Comparison of ENCODE assay signal across 7 mouse cellular contexts in genomic region chr4:155490456-155490855, GRCm38 (mm10). TPM values are rescaled to one million over a fixed set of nuclear protein-coding genes. Genes with fewer than 3 reads are reported as not detected.
DNase-seq lines count a peak whose midpoint lies in the region; ATAC-seq and TF ChIP-seq lines count a peak whose summit lies in the region.

No protein-coding gene starts in this region.

- H3K9ac ChIP-seq in neural tube, embryonic 11.5 days (ENCODE audit: low read length), result peak overlapping the region; percentile 98
- peak overlapping the region; percentile 99 for H3K9ac ChIP-seq in forebrain, embryonic 15.5 days (replicated peaks)
- no peak overlapping the region; the same call in 1 of the 2 replicates for H3K9ac ChIP-seq in liver, embryonic 14.5 days (replicated peaks)
- H3K9ac ChIP-seq in neural tube, embryonic 15.5 days (replicated peaks), result peak overlapping the region; percentile 100

- no peaks in the 10 kb centered on the region for H3K27me3 ChIP-seq in neural tube, embryonic 11.5 days (ENCODE audit: control insufficient read depth, insufficient read depth, low read length)
- H3K27me3 ChIP-seq in forebrain, embryonic 15.5 days, result no peaks in the 10 kb centered on the region
- no peaks in the 10 kb centered on the region for H3K27me3 ChIP-seq in liver, embryonic 14.5 days (ENCODE audit: control insufficient read depth, insufficient read depth, low read length)
- H3K27me3 ChIP-seq in neural tube, embryonic 15.5 days (replicated peaks), result no peaks in the 10 kb centered on the region

- H3K27ac ChIP-seq in neural tube, embryonic 11.5 days (ENCODE audit: low read depth, low read length), result no peak overlapping the region
- H3K27ac ChIP-seq in forebrain, embryonic 15.5 days (replicated peaks), result peak overlapping the region; percentile 95; the same call in 1 of the 2 replicates
- no peak overlapping the region; the same call in 1 of the 2 replicates for H3K27ac ChIP-seq in liver, embryonic 14.5 days
- peak overlapping the region; percentile 95 for H3K27ac ChIP-seq in neural tube, embryonic 15.5 days (replicated peaks)

- no peak for TF ChIP-seq CTCF in liver, embryonic 14.5 days (IDR thresholded peaks at IDR 0.05; ENCODE audit: low read depth)

- 34% methylated on average over 5 of the region's 5 CpGs for WGBS in neural tube, embryonic 11.5 days
- 15% methylated on average over 5 of the region's 5 CpGs for WGBS in forebrain, embryonic 15.5 days
- WGBS in liver, embryonic 14.5 days (ENCODE audit: insufficient replicate concordance), result 22% methylated on average over 5 of the region's 5 CpGs
- 17% methylated on average over 5 of the region's 5 CpGs for WGBS in neural tube, embryonic 15.5 days

- H3K36me3 ChIP-seq in neural tube, embryonic 11.5 days (ENCODE audit: control insufficient read depth, insufficient read depth, low read length), result no peaks in the 10 kb centered on the region
- H3K36me3 ChIP-seq in forebrain, embryonic 15.5 days, result no peaks in the 10 kb centered on the region
- no peaks in the 10 kb centered on the region for H3K36me3 ChIP-seq in liver, embryonic 14.5 days (replicated peaks; ENCODE audit: control insufficient read depth, insufficient read depth, low read depth)
- no peaks in the 10 kb centered on the region for H3K36me3 ChIP-seq in neural tube, embryonic 15.5 days

- ATAC-seq in neural tube, embryonic 11.5 days (ENCODE audit: insufficient read depth, low FRiP score, low TSS enrichment), result no peak
- 0 out of 2 replicates have a peak, but pooled peaks have one; percentile 0 for ATAC-seq in forebrain, embryonic 15.5 days (replicated peaks)
- ATAC-seq in liver, embryonic 14.5 days (ENCODE audit: insufficient read depth), result no peak
- ATAC-seq in neural tube, embryonic 15.5 days (ENCODE audit: low FRiP score), result no peak

- H3K4me1 ChIP-seq in neural tube, embryonic 11.5 days (ENCODE audit: control insufficient read depth, insufficient read depth, low read length), result peaks cover 14% of the 10 kb centered on the region
- H3K4me1 ChIP-seq in forebrain, embryonic 15.5 days, result peaks cover 48% of the 10 kb centered on the region
- peaks cover 42 to 55% of the 10 kb centered on the region in 2 experiments for H3K4me1 ChIP-seq in liver, embryonic 14.5 days (replicated peaks; ENCODE audit: control insufficient read depth in 2 of 2, insufficient read depth in 2 of 2, low read length in 1 of 2)
- H3K4me1 ChIP-seq in neural tube, embryonic 15.5 days, result peaks cover 54% of the 10 kb centered on the region

- DNase-seq in neural tube, embryonic 11.5 days (ENCODE audit: low spot score), result no peak
- no peak for DNase-seq in neural tube, embryonic 10.5 days (ENCODE audit: extremely low spot score, low spot score)
- no peak for DNase-seq in liver, embryonic 14.5 days (ENCODE audit: low read depth in 3 of 3, low spot score in 3 of 3)
- no peak for DNase-seq in cerebellum, adult 11 months
- no peak for DNase-seq in urinary bladder, postnatal 25 days (ENCODE audit: low spot score)

- TF ChIP-seq EP300 in liver, embryonic 14.5 days (IDR thresholded peaks at IDR 0.05; ENCODE audit: low read depth), result no peak

- H3K4me3 ChIP-seq in neural tube, embryonic 11.5 days (ENCODE audit: low read depth, low read length), result peak overlapping the region; percentile 100
- peak overlapping the region; percentile 98 for H3K4me3 ChIP-seq in forebrain, embryonic 15.5 days
- H3K4me3 ChIP-seq in liver, embryonic 14.5 days (ENCODE audit: insufficient read depth in 1 of 2, low read depth in 2 of 2, low read length in 2 of 2), result peak overlapping the region; percentile 61 to 92
- H3K4me3 ChIP-seq in neural tube, embryonic 15.5 days (replicated peaks), result peak overlapping the region; percentile 97

- no peaks in the 10 kb centered on the region for H3K9me3 ChIP-seq in neural tube, embryonic 11.5 days (ENCODE audit: control insufficient read depth, low read length)
- no peaks in the 10 kb centered on the region for H3K9me3 ChIP-seq in forebrain, embryonic 15.5 days
- H3K9me3 ChIP-seq in liver, embryonic 14.5 days (ENCODE audit: control insufficient read depth, low read length), result no peaks in the 10 kb centered on the region
- H3K9me3 ChIP-seq in neural tube, embryonic 15.5 days (replicated peaks), result no peaks in the 10 kb centered on the region

- H3K4me2 ChIP-seq in neural tube, embryonic 11.5 days (ENCODE audit: low read depth), result peak overlapping the region; percentile 74
- peak overlapping the region; percentile 55 for H3K4me2 ChIP-seq in forebrain, embryonic 15.5 days (replicated peaks)
- peak overlapping the region; percentile 98 for H3K4me2 ChIP-seq in liver, embryonic 14.5 days (ENCODE audit: low read depth)
- peak overlapping the region; percentile 71 for H3K4me2 ChIP-seq in neural tube, embryonic 15.5 days

RNA-seq across cellular contexts. Expression of gene Gnb1, which starts 0.7 kb away (rescaled TPM):
- 778 and 796 TPM in 2 replicates for polyA plus RNA-seq in neural tube, embryonic 11.5 days (2014; fragmentation: Nextera tagmentation; extraction: Ambion mirVana)
- polyA plus RNA-seq in forebrain, embryonic 15.5 days (2015; fragmentation: Nextera tagmentation; extraction: Ambion mirVana), result 1,112 and 1,114 TPM in 2 replicates
- polyA plus RNA-seq in liver, embryonic 14.5 days (2012; rRNA removed), result 92.8 and 127 TPM in 2 replicates
- 98.7 and 108 TPM in 2 replicates for polyA plus RNA-seq in liver, embryonic 14.5 days (2014; fragmentation: Nextera tagmentation; extraction: Ambion mirVana)
- 910 and 1,003 TPM in 2 replicates for polyA plus RNA-seq in neural tube, embryonic 15.5 days (2015; fragmentation: Nextera tagmentation; extraction: Ambion mirVana)

RNA-seq across cellular contexts. Expression of gene Tmem52, which starts 21.5 kb away (rescaled TPM):
- not detected in 2 replicates for polyA plus RNA-seq in neural tube, embryonic 11.5 days (2014; fragmentation: Nextera tagmentation; extraction: Ambion mirVana)
- polyA plus RNA-seq in forebrain, embryonic 15.5 days (2015; fragmentation: Nextera tagmentation; extraction: Ambion mirVana), result 0.19 TPM in 1 of 2 replicates, not detected in the other
- polyA plus RNA-seq in liver, embryonic 14.5 days (2012; rRNA removed), result not detected in 2 replicates
- not detected in 2 replicates for polyA plus RNA-seq in liver, embryonic 14.5 days (2014; fragmentation: Nextera tagmentation; extraction: Ambion mirVana)
- 0.27 and 0.28 TPM in 2 replicates for polyA plus RNA-seq in neural tube, embryonic 15.5 days (2015; fragmentation: Nextera tagmentation; extraction: Ambion mirVana)

Comparison
In these comparisons a context has a peak if more than half of its experiments do, and no peak if none do; other contexts are left out.
1. H3K27ac ChIP-seq: peak in forebrain, embryonic 15.5 days (single experiment) and neural tube, embryonic 15.5 days (single experiment); none in neural tube, embryonic 11.5 days (single experiment) and liver, embryonic 14.5 days (single experiment).
2. Peak in every context shown above with its lines, with median percentiles within 50 percentile points of each other: H3K4me2 ChIP-seq and H3K4me3 ChIP-seq.